Mouse (Mus musculus) embryo, embryonic 10 days (tissue): Measurements from ENCODE around the gene Sirt2.

Source experiments
- DNase-seq: peaks from one replicate; pipeline ENCODE4 v3.0.0-alpha.2; 2015; ENCODE audit warnings: low spot score

Sirt2 gene

GRCm38 (mm10) chr7:28766910-28767309 lies 375 bp downstream of the Sirt2 start:
- DNase-seq = peak; percentile 28

DNA sequence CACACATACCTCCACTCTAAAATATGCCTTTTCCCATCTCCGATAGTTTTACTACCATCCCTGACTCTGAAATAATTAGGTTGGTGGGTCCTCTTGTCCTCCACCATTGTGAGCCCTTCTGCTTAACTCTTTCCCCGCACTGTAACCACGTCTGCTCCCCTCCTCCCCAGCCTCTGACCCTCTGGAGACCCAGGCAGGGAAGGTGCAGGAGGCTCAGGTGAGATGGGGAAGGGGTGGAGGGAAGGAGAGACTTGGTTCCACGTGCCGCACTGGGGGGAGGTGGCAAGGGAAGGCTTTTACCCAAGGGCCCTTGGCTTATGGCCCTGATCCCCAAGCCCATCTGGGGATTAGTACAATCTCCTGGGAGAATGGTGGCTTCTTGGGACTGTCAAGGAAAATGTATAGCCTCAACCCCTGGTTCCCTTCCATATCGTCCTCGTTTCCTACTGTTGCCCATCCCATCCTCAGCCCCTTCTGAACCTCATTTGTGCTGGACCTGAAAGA lies 979 bp downstream of the Sirt2 start, which contains the start of gene Nfkbib:
Gene Nfkbib (minus strand): TSS at position 51 of the 504 bp plus-strand sequence.
- no peak for DNase-seq

- DNase-seq = no peak
Observed at GRCm38 (mm10) chr7:28769414-28769958, 3.0 kb downstream of the Sirt2 start.

- no peak for DNase-seq
Observed at GRCm38 (mm10) chr7:28770309-28770708, 3.8 kb downstream of the Sirt2 start.

DNA sequence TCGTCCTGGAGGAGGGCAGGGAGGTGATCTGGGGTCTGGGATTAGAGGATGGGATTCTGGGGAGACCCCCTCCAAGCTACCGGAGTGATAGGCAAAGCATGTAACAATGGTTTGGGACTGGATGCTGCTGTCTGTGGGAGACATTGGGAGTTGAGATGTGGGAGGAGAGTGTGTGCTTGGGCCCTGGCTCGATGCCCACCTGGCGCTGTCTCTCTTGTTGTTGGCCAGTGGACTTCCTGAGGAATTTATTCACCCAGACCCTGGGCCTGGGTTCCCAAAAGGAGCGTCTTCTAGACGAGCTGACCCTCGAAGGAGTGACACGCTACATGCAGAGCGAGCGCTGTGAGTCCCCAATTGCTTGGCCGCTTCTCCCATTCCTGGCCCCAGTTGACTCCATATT lies 5.3 kb downstream of the Sirt2 start:
- DNase-seq = no peak

DNA sequence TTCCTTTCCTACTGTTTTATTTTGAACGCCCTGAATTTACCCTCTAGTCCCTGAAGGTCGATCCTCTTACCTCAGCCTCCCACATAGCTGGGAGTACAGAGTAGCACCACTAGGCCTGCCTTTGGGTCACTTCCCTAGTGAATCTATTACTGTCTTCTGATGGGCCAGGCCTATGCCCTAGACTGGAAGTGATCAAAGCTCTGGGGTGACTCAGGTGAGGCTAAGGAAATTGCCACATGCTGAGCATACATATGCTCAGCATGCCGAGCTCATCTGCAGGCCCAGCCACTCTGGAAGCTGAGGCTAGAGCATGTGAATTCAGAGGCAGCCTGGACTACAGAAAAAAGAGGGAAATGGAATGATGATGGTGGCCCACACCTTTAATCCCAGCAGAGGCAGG lies 6.6 kb downstream of the Sirt2 start:
- no peak for DNase-seq

- no peak for DNase-seq
Observed at GRCm38 (mm10) chr7:28774164-28774563, 7.6 kb downstream of the Sirt2 start.

DNA sequence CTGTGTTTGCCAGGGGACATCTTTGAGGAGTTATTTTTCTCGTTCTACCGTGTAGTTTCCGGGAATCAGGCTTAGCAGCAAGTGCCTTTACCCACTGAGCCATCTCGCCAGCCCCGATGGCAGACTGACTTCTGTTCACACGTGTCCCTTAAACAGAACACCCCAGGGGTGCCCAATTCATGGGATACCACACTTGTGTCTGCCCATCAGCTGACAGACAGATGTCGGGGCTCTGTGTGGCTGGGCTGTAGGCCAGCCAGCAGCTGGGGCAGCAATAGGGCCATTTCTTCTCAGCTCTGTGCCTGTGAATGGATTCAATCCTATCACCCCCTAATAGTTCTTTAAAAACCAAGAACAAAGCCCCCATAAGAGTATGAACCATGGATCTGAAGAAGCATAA lies 8.6 kb downstream of the Sirt2 start:
- no peak for DNase-seq

- DNase-seq = no peak
Observed at GRCm38 (mm10) chr7:28778825-28779224, 12.3 kb downstream of the Sirt2 start.

GRCm38 (mm10) chr7:28780067-28780658 lies 13.6 kb downstream of the Sirt2 start:
- peak; percentile 88 for DNase-seq

- no peak for DNase-seq
Observed at GRCm38 (mm10) chr7:28780857-28781256, 14.3 kb downstream of the Sirt2 start.

GRCm38 (mm10) chr7:28781261-28781663 lies 14.7 kb downstream of the Sirt2 start:
- no peak for DNase-seq

- no peak for DNase-seq
Observed at GRCm38 (mm10) chr7:28785161-28785560, 18.6 kb downstream of the Sirt2 start.

DNA sequence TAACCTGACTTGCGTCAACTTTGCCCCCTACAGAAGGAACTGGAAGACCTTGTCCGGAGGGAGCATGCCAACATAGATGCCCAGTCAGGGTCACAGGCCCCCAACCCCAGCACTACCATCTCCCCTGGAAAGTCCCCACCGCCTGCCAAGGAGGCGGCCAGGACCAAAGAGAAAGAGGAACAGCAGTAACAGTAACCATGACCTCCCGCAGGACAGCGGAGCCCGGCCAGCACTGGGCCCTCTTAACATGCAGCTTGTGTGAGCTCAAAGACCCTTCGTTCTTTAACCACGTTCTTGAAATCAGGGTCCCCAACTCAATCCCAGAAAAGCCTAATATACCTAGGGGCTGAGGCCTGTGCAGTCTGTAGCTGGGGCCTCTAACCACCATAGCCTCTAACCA lies 21.3 kb downstream of the Sirt2 start:
- no peak for DNase-seq

- no peak for DNase-seq
Observed at GRCm38 (mm10) chr7:28788307-28789195, 22.0 kb downstream of the Sirt2 start, which contains the start of gene Rinl. Gene Rinl, plus strand, starts transcription at chr7:28788969.

GRCm38 (mm10) chr7:28789235-28789634 lies 22.7 kb downstream of the Sirt2 start:
- no peak for DNase-seq

GRCm38 (mm10) chr7:28790066-28790806 lies 23.7 kb downstream of the Sirt2 start:
- DNase-seq = peak; percentile 70

- no peak for DNase-seq
Observed at GRCm38 (mm10) chr7:28791706-28792105, 25.2 kb downstream of the Sirt2 start.

DNA sequence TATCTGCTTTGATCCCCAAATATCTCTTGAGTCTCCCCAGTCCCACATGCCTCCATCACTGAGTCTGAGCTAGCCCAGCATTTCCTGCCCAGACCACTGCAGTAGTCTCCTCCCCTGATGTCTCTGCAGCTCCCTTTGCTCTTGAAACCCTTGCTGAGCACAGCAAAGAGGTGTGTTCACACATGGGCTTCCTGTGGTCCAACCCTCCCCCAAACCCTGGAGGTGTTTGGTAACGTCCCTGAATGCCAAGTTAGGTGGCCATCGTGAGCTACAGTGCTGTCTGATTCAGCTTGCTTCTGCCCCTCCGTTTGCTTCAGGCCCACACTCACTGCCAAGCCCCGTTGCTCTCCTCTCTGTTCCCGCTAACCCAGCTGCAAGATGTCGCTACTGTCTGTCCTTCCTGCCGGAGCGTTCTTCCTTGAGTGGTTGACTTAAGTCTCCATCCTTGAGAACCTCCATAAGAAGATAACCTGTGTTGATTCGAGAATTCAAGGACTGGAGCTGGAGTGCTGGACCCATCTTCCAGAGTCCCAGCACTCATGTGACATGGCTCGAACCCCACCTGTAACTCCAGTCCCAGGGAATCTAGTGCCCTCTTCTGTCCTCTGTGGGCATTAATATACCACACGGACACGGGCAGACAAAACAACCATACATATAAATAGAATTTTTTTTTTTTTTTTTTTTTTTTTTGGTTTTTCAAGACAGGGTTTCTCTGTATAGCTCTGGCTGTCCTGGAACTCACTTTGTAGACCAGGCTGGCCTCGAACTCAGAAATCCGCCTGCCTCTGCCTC lies 26.1 kb downstream of the Sirt2 start:
- no peak for DNase-seq

GRCm38 (mm10) chr7:28793834-28794233 lies 27.3 kb downstream of the Sirt2 start:
- DNase-seq = peak; percentile 40

DNA sequence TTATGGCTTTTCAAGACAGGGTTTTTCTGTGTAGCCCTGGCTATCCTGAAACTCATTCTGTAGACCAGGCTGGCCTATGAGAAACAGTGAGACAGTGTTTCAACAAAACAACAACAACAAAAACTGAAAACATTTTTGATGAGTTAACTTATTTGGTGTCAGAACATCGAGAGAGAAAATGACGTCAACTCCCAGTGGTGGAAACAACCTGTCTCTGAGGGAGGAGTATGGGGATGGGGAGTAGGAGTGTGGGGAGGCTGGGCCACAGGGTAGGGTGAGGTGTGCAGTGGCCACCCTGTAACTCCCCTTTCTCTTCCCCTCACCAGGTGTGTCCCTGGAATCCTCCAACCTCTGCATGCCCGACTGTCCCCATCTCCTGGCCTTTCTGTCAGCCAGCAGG lies 28.0 kb downstream of the Sirt2 start:
- DNase-seq = no peak
